Mouse (Mus musculus): ENCODE measurements at regions not wholly inside any gene's neighbourhood (a gene's known extent, or its start where the extent isn't known, plus 50 kb on each side); places are given as distances from the start of the nearest gene placed in this dataset.
"Not testable (repeated sequence)": the region's sequence is repeated elsewhere in the genome, so short reads cannot be mapped to it uniquely, and the experiment has no call there.

DNA sequence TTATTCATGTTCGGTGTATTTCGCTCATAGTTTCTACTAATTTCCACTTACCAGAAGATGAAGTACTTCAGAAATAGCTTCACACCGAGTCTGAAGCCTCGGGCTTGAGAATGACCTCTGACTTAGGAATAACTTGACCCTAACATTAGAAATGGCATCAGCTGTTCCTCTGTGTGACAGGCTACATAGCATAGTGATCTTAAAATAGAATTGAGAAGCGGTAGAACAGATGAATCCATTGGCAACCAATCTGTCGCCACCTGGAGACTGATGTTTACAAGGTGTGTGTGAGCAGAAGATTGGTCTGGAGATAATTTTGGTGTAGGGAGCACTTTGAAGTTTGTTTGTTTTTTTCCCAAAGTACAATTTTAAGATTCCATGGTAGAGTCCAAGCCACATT is 60.9 kb upstream of the Ahi1 start:
- no peak for DNase-seq (ENCODE audit: inconsistent ontology term)

DNA sequence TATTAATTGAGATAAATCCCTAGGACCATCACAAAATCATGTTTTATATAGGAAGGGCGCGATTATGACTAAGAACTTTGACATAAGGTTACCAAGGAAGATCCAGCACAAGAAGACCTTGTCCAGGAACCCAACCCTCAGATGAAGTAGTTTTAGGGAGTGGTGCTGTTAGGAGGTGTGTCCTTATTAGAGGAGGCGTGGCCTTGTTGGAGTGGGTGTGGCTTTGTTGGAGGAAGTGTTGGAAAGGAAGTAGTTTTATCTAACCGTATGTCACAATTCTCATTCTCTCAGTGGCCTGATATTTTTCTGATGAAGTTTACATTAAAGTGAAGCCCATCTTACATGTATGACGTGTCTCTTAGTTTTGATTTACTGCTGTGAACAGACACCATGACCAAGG is 68.7 kb upstream of the Ahi1 start:
- no peak for DNase-seq (ENCODE audit: inconsistent ontology term)

GRCm38 (mm10) chr10:20882599-20882998 is 69.7 kb upstream of the Ahi1 start:
- no peak for DNase-seq (ENCODE audit: inconsistent ontology term)

- no peak for DNase-seq (ENCODE audit: inconsistent ontology term)
These were observed 72.1 kb upstream of the Ahi1 start for GRCm38 (mm10) chr10:20880251-20880650.

GRCm38 (mm10) chr10:20879482-20879881 is 72.9 kb upstream of the Ahi1 start:
- no peak for DNase-seq (ENCODE audit: inconsistent ontology term)

DNA sequence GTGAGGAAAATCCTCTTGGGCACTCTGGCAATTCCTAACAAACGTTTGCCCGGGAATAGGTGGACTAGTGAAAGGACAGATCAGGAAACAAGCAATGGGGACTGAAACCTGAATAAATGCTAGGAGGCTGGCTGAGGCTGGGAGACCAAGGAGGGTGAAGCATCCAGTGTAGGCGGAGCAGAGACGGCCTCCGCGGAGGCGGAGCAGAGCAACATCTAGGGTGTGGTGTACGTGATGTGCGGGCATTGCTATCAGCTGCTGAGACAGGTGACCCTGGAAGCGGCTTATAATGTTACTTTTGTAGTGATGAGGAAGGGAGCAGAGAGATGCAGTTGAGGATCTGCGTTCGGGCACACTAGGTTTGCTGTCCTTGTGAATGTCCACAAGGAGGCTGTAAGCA is 85.3 kb upstream of the Ahi1 start:
- DNase-seq (ENCODE audit: inconsistent ontology term) = no peak

- DNase-seq (ENCODE audit: inconsistent ontology term) = no peak
These were observed 87.3 kb upstream of the Ahi1 start for GRCm38 (mm10) chr10:20865031-20865430.

DNA sequence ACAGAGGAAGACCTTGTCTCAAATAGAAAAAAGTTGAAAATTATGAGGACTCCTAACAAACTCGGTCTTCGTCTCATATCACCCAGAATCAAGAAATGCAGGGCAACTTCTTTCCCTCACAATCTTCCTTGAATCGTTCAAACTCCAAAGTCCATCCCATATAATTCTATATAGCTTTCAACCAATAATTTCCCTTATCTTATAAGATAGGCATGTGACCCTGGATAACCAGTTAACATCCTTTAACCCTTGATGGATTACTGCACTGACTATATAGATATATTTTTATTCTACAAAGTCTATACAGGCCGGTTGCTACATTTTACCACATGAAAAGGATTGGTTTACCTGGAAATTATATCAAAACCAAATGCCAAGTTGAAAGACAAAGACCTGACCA is 94.9 kb upstream of the Ahi1 start:
- no peak for DNase-seq (ENCODE audit: inconsistent ontology term)

DNA sequence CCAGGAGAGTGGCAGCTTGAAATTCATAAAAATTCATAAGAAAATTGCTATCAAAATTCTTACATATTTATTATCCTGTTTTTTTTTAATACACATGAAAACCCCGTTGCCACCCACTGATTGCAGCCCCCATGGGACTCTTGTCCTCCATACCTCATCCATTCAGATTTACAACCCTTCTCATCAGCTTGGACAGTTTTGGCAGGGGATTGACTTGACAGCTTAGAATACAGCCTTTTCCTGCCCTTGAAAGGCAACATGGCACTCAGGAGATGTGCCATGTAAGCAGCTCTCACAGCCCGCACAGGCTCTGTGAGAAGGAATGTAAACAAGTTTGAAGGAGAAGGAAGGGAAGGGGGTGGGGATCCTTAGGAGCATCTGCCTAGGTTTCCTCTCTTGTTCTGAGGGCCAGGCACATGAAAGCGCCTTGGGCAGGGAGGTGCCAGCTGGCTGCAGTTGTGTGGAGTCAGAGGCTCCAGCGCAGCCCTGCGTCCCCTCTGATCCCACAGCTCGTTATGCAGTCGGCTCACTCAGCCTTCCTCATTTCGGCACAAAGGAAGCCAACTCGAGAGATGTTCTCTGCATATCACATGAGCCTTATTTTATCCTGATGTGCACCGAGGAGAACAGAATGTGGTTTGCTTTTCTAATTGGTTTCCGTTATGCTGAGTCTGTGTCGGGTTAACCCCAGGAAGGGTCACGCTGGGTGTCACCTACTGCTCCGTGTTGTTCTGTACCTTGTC is 97.6 kb upstream of the Ahi1 start:
- peak; percentile 50 for DNase-seq (ENCODE audit: inconsistent ontology term)

DNA sequence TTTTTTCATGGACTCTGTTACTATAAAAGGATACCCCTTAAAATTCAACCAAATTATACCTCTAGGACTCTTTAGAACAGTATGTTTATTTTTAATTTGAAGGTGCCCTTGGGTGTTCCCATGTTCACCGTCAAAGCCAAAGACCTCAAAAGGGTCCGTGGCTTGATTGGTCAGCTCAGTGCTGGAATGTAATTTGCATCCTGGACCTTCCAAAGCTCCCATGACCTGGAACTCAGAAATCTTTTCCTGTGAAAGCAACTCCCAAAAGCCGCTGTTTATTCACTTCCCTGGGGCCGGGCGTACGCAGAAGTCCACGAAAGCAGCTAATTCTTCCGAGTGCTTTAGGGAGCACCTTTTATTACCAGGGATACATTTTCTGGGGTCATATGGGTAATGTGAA is 105.1 kb upstream of the Ahi1 start:
- no peak for DNase-seq (ENCODE audit: inconsistent ontology term)

DNA sequence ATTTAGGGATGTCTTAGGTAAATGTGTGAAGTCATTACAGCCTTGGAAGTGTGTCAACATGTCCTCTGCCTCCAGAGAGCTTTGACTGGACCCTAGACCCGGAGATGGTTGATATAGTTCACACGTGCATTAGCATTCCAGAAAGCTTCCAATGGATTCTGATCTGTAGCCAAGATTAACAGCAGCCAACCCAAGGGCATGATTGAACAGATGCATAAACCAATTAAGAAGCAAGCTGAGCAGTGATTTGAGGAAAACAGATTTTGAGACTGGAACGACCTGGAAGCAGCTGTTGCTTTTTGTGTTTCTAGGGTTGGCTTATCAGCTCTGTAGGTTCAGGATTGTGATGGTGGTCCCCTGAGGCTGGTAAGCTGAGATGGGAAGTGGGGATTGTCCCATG is 109.1 kb upstream of the Ahi1 start:
- DNase-seq (ENCODE audit: inconsistent ontology term) = peak; percentile 20

DNA sequence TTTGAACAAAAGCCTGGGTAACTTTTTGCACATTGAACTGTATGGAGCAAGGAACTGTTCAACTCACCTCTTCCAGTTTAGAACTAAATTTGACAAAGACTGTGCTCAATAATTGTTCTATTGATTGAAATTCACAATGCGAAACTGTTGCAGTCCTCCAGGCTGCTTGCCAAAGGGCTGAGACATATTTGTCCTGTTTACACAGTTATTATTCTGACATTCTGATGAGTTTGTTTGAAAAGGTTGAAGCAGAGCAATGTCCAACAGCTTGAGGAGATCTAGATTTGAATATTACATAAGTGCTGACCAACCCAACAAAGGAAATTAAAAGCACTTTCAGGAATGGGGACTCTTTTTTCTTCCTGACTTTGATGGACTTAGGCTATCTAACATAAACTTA is 110.2 kb upstream of the Ahi1 start:
- DNase-seq (ENCODE audit: inconsistent ontology term) = peak; percentile 46

DNA sequence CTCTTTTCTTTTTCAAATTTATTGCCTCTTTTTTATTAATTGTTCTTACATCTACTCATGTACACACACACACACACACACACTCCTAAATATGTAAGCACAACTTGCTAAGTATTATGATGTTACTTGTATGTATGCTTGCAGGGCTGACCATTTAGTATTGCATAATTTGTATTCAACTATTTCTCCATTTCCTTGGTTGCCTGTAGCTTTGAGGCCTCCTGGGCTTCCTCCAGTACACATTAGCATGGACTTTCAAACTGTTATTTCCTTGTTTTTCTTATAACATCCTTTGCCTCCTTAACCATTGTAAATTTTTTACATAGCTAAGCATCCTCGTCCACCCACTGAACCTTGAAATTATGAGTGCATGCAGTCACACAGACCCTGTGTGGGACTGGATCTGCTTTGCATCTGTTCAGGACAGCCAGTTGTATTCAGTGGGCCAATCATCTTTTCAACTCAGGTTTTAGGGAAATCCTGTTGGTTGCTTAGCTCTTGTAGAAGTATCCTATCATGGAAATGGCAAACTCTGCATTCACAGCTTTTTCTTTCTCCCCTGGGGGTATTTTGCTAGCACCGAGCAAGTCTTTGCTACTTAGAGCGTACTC is 110.8 kb upstream of the Ahi1 start:
- DNase-seq (ENCODE audit: inconsistent ontology term) = peak; percentile 9

DNA sequence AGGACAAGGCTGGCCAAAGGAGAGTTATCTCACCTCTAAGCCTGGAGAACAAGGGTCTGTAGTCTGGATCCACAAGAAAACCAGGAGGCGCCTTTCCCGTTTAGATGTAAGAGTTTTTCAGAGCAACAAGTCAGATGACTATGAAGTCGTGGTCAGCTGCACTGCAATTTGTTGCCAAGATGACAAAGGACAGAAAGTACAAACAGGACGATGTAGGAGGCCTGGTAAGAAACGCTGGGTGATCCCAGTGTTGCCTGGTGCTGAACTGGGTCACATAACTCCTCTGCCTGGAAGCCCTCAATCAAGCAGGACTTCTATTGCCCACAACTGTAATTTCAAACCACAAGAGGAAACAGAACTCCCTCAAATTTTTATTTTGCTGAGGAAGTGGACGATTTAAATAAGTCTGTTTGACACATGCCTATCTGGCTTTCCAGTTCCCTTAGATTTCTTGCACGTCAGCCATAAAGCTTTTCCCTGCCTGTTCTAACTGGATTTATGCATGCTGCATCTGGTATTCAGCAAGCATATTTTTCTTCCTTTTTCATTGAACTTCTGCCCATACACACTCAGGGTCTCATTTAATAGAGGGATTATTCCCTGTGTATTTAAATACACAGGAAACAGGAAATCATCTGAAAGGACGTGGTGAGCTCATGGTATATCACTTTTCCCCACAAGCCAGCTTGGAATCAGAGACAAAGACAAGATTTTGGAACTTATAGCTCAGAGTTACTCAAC is 113.5 kb upstream of the Ahi1 start:
- DNase-seq (ENCODE audit: inconsistent ontology term) = no peak

DNA sequence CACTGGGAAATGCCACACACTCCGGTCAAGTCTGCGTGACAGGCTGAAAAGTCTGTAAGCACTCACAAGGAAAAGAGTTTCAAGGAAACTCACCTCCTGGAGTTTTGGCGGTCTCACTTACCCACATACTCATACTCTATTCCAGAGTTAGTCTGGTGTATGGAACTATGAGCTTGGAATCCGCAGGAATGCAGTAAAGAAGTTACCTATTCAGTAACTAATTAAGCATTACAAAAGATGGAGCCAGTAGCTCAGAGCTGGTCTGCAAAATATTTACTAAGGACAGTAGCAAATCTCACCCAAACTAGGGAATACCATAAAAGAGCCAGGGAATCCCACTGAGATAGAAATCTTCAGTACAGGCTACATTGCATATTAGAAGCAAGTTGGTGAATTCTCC is 111.9 kb upstream of the Pde7b start:
- DNase-seq (ENCODE audit: inconsistent ontology term) = not testable (repeated sequence)

GRCm38 (mm10) chr10:20834806-20835575 is 110.1 kb upstream of the Pde7b start:
- no peak for DNase-seq (ENCODE audit: inconsistent ontology term)

- no peak for DNase-seq (ENCODE audit: inconsistent ontology term)
These were observed 103.4 kb upstream of the Pde7b start for GRCm38 (mm10) chr10:20828304-20828703.

DNA sequence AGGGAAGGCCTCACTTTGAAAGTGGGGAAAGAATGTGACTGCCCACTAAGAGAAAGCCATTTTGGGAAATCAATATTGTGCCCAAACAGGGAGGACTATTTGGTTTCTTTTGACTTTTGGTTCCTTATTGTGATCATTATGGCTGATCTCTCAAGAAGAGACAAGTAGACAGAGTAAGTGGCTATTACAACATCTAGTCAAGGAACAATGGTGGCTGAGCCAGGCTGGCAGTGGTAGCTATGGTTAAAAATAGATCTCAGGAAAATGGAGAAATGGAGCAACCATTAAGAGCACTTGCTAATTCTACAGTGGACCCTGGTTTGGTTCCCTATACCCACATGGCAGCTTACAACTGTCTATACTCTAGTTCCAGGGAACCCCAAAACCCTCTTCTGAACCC is 102.6 kb upstream of the Pde7b start:
- DNase-seq (ENCODE audit: inconsistent ontology term) = no peak

DNA sequence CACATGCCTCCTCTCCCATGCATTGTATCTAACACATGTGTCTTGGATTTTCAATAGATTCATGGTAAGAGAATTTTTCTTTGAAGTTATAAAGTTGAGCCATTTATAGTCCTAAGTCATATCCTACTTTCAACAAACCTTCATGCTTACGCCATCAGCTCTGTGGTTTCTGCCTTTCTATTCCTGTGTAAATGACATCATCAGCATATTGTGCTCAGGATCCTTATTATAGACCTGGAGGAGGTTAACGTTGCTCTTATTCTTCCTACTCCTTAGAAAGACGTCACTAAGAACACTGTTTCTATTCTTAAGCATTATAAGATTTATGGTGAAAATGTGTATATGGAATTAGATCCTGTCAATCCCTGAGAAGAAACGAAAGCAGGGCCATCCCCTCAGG is 93.7 kb upstream of the Pde7b start:
- DNase-seq (ENCODE audit: inconsistent ontology term) = no peak

- DNase-seq (ENCODE audit: inconsistent ontology term) = no peak
These were observed 74.9 kb upstream of the Pde7b start for GRCm38 (mm10) chr10:20799792-20800191.

DNA sequence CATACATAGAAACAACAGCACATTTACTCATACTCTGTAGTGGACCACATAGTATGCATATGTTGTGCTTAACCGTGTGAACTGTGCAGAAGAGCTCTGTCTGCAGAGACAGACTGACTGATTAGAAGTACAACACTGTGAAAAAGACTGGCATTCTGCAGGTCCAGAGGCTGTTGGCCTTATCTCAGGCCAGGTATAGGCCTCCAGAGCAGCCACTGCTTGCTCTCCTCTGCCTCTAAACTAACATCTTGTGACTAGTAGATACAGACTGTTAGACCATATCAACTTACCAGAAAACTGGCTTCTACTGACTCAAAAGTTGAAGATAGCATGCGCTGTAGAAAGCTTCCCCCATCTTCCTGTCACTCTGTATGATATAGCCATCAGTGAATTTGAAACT is 73.5 kb upstream of the Pde7b start:
- no peak for DNase-seq (ENCODE audit: inconsistent ontology term)

DNA sequence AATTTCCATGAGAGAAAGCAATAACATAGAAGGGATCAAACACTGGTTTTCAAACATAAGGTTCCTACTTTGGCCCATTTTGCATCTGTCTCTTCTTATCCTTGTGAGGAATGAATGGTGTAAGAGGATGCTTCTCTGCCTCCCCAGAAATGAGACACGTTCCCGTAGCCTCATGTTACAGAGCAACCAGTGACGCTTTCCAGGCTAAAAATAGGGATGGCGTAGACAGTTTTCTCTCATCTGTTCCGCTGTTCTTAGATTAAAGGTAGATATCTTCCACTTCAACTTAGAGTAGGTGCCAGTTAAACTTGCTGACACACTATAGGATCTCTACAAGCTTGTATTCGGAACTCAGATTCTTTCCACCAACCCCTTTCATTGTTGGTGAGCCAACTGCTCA is 69.1 kb upstream of the Pde7b start:
- no peak for DNase-seq (ENCODE audit: inconsistent ontology term)

Measured in Muller cell, postnatal 12 days (primary cell).